Mouse (Mus musculus): ENCODE measurements around the gene Unc93b1.

GRCm38 (mm10) chr19:3906795-3907786, 27.9 kb upstream of the Unc93b1 start, which contains the start of gene Tcirg1:
- TF ChIP-seq CTCF (IDR thresholded peaks at IDR 0.05; ENCODE audit: borderline replicate concordance, control insufficient read depth, extremely low read depth, insufficient read depth, low read length, poor library complexity) (no peak), POLR2A (IDR thresholded peaks at IDR 0.05; ENCODE audit: control insufficient read depth, extremely low read depth, insufficient read depth, low read length, poor library complexity) (no peak)
